Mouse (Mus musculus): ENCODE measurements around the gene Tnfrsf8. TPM values are rescaled to one million over a fixed set of nuclear protein-coding genes. Genes with fewer than 3 reads are reported as not detected.

Tnfrsf8 gene
- polyA plus RNA-seq, 1 experiment from 2014 or later, result 0.32 TPM

GRCm38 (mm10) chr4:145280966-145281365, 34.0 kb downstream of the Tnfrsf8 start:
- 91% methylated on average over 6 of the region's 6 CpGs for WGBS
- ATAC-seq (ENCODE audit: low FRiP score), result no peak
- DNase-seq (ENCODE audit: low spot score), result no peak
- H3K9me3 ChIP-seq (ENCODE audit: control insufficient read depth, low read length), result no peaks in the 10 kb centered on the region
- H3K27ac ChIP-seq (ENCODE audit: low read depth, low read length), result no peak overlapping the region
- H3K4me3 ChIP-seq (ENCODE audit: low read depth, low read length), result no peak overlapping the region
- H3K4me1 ChIP-seq (replicated peaks; ENCODE audit: control insufficient read depth, insufficient read depth, low read length), result no peaks in the 10 kb centered on the region
- no peaks in the 10 kb centered on the region for H3K27me3 ChIP-seq (ENCODE audit: control insufficient read depth, insufficient read depth, low read length)
- H3K4me2 ChIP-seq (replicated peaks; ENCODE audit: low read depth, low read length), result no peak overlapping the region
- H3K36me3 ChIP-seq (ENCODE audit: control insufficient read depth, insufficient read depth, low read length), result no peaks in the 10 kb centered on the region
- H3K9ac ChIP-seq (ENCODE audit: low read depth, low read length), result no peak overlapping the region

- H3K4me3 ChIP-seq (ENCODE audit: low read depth, low read length), result no peak overlapping the region
- ATAC-seq (ENCODE audit: low FRiP score) (no peak), DNase-seq (ENCODE audit: low spot score) (no peak)
- no peaks in the 10 kb centered on the region for H3K9me3 ChIP-seq (ENCODE audit: control insufficient read depth, low read length)
- no peak overlapping the region for H3K4me2 ChIP-seq (replicated peaks; ENCODE audit: low read depth, low read length)
- 91% methylated on average over 3 of the region's 3 CpGs for WGBS
- H3K27me3 ChIP-seq (ENCODE audit: control insufficient read depth, insufficient read depth, low read length), result no peaks in the 10 kb centered on the region
- no peak overlapping the region for H3K27ac ChIP-seq (ENCODE audit: low read depth, low read length)
- no peaks in the 10 kb centered on the region for H3K36me3 ChIP-seq (ENCODE audit: control insufficient read depth, insufficient read depth, low read length)
- H3K9ac ChIP-seq (ENCODE audit: low read depth, low read length), result no peak overlapping the region
- no peaks in the 10 kb centered on the region for H3K4me1 ChIP-seq (replicated peaks; ENCODE audit: control insufficient read depth, insufficient read depth, low read length)
Observed at GRCm38 (mm10) chr4:145278724-145279370, 36.1 kb downstream of the Tnfrsf8 start.

- no peak overlapping the region for H3K9ac ChIP-seq (ENCODE audit: low read depth, low read length)
- ATAC-seq (ENCODE audit: low FRiP score) (no peak), DNase-seq (ENCODE audit: low spot score) (no peak)
- no peak overlapping the region for H3K4me2 ChIP-seq (replicated peaks; ENCODE audit: low read depth, low read length)
- no peaks in the 10 kb centered on the region for H3K36me3 ChIP-seq (ENCODE audit: control insufficient read depth, insufficient read depth, low read length)
- H3K4me3 ChIP-seq (ENCODE audit: low read depth, low read length), result no peak overlapping the region
- no peaks in the 10 kb centered on the region for H3K9me3 ChIP-seq (ENCODE audit: control insufficient read depth, low read length)
- WGBS, result 86% methylated on average over 2 of the region's 2 CpGs
- no peaks in the 10 kb centered on the region for H3K27me3 ChIP-seq (ENCODE audit: control insufficient read depth, insufficient read depth, low read length)
- H3K27ac ChIP-seq (ENCODE audit: low read depth, low read length), result no peak overlapping the region
- no peaks in the 10 kb centered on the region for H3K4me1 ChIP-seq (replicated peaks; ENCODE audit: control insufficient read depth, insufficient read depth, low read length)
Observed at GRCm38 (mm10) chr4:145278231-145278630, 36.7 kb downstream of the Tnfrsf8 start.

GRCm38 (mm10) chr4:145276368-145277249, 38.4 kb downstream of the Tnfrsf8 start:
- ATAC-seq (ENCODE audit: low FRiP score) (no peak), DNase-seq (ENCODE audit: low spot score) (no peak)
- Histone ChIP-seq H3K4me2 (replicated peaks; ENCODE audit: low read depth, low read length) (no peak overlapping the region), H3K27me3 (ENCODE audit: control insufficient read depth, insufficient read depth, low read length) (no peaks in the 10 kb centered on the region), H3K4me1 (replicated peaks; ENCODE audit: control insufficient read depth, insufficient read depth, low read length) (no peaks in the 10 kb centered on the region), H3K4me3 (ENCODE audit: low read depth, low read length) (no peak overlapping the region), H3K36me3 (ENCODE audit: control insufficient read depth, insufficient read depth, low read length) (no peaks in the 10 kb centered on the region), H3K27ac (ENCODE audit: low read depth, low read length) (no peak overlapping the region), H3K9me3 (ENCODE audit: control insufficient read depth, low read length) (no peaks in the 10 kb centered on the region), H3K9ac (ENCODE audit: low read depth, low read length) (no peak overlapping the region)
- WGBS, result 83% methylated on average over 6 of the region's 6 CpGs

- no peaks in the 10 kb centered on the region for H3K27me3 ChIP-seq (ENCODE audit: control insufficient read depth, insufficient read depth, low read length)
- no peaks in the 10 kb centered on the region for H3K9me3 ChIP-seq (ENCODE audit: control insufficient read depth, low read length)
- H3K36me3 ChIP-seq (ENCODE audit: control insufficient read depth, insufficient read depth, low read length), result no peaks in the 10 kb centered on the region
- DNase-seq (ENCODE audit: low spot score) (no peak), ATAC-seq (ENCODE audit: low FRiP score) (no peak)
- H3K4me2 ChIP-seq (replicated peaks; ENCODE audit: low read depth, low read length), result no peak overlapping the region
- WGBS, result 94% methylated on average over 5 of the region's 5 CpGs
- no peak overlapping the region for H3K27ac ChIP-seq (ENCODE audit: low read depth, low read length)
- no peaks in the 10 kb centered on the region for H3K4me1 ChIP-seq (replicated peaks; ENCODE audit: control insufficient read depth, insufficient read depth, low read length)
- H3K9ac ChIP-seq (ENCODE audit: low read depth, low read length), result no peak overlapping the region
- H3K4me3 ChIP-seq (ENCODE audit: low read depth, low read length), result no peak overlapping the region
Observed at GRCm38 (mm10) chr4:145274887-145275286, 40.1 kb downstream of the Tnfrsf8 start.

- no peak overlapping the region for H3K4me2 ChIP-seq (replicated peaks; ENCODE audit: low read depth, low read length)
- H3K27me3 ChIP-seq (ENCODE audit: control insufficient read depth, insufficient read depth, low read length), result no peaks in the 10 kb centered on the region
- H3K9me3 ChIP-seq (ENCODE audit: control insufficient read depth, low read length), result no peaks in the 10 kb centered on the region
- H3K4me1 ChIP-seq (replicated peaks; ENCODE audit: control insufficient read depth, insufficient read depth, low read length), result no peaks in the 10 kb centered on the region
- no peak overlapping the region for H3K4me3 ChIP-seq (ENCODE audit: low read depth, low read length)
- DNase-seq (ENCODE audit: low spot score) (no peak), ATAC-seq (ENCODE audit: low FRiP score) (no peak)
- H3K36me3 ChIP-seq (ENCODE audit: control insufficient read depth, insufficient read depth, low read length), result no peaks in the 10 kb centered on the region
- H3K27ac ChIP-seq (ENCODE audit: low read depth, low read length), result no peak overlapping the region
- 91% methylated on average over 5 of the region's 5 CpGs for WGBS
- no peak overlapping the region for H3K9ac ChIP-seq (ENCODE audit: low read depth, low read length)
Observed at GRCm38 (mm10) chr4:145273923-145274322, 41.0 kb downstream of the Tnfrsf8 start.

- Histone ChIP-seq H3K9ac (ENCODE audit: low read depth, low read length) (no peak overlapping the region), H3K4me2 (replicated peaks; ENCODE audit: low read depth, low read length) (no peak overlapping the region), H3K4me1 (replicated peaks; ENCODE audit: control insufficient read depth, insufficient read depth, low read length) (no peaks in the 10 kb centered on the region), H3K4me3 (ENCODE audit: low read depth, low read length) (no peak overlapping the region), H3K27me3 (ENCODE audit: control insufficient read depth, insufficient read depth, low read length) (no peaks in the 10 kb centered on the region), H3K27ac (ENCODE audit: low read depth, low read length) (no peak overlapping the region), H3K36me3 (ENCODE audit: control insufficient read depth, insufficient read depth, low read length) (no peaks in the 10 kb centered on the region), H3K9me3 (ENCODE audit: control insufficient read depth, low read length) (no peaks in the 10 kb centered on the region)
- 89% methylated on average over 1 of the region's 1 CpGs for WGBS
- no peak for DNase-seq (ENCODE audit: low spot score)
- no peak for ATAC-seq (ENCODE audit: low FRiP score)
Observed at GRCm38 (mm10) chr4:145272763-145273162, 42.2 kb downstream of the Tnfrsf8 start.

- no peaks in the 10 kb centered on the region for H3K4me1 ChIP-seq (replicated peaks; ENCODE audit: control insufficient read depth, insufficient read depth, low read length)
- 75% methylated on average over 4 of the region's 4 CpGs for WGBS
- DNase-seq (ENCODE audit: low spot score) (no peak), ATAC-seq (ENCODE audit: low FRiP score) (no peak)
- H3K4me3 ChIP-seq (ENCODE audit: low read depth, low read length), result no peak overlapping the region
- H3K27me3 ChIP-seq (ENCODE audit: control insufficient read depth, insufficient read depth, low read length), result no peaks in the 10 kb centered on the region
- H3K36me3 ChIP-seq (ENCODE audit: control insufficient read depth, insufficient read depth, low read length), result no peaks in the 10 kb centered on the region
- no peak overlapping the region for H3K4me2 ChIP-seq (replicated peaks; ENCODE audit: low read depth, low read length)
- H3K9ac ChIP-seq (ENCODE audit: low read depth, low read length), result no peak overlapping the region
- H3K9me3 ChIP-seq (ENCODE audit: control insufficient read depth, low read length), result no peaks in the 10 kb centered on the region
- H3K27ac ChIP-seq (ENCODE audit: low read depth, low read length), result no peak overlapping the region
Observed at GRCm38 (mm10) chr4:145271634-145272033, 43.3 kb downstream of the Tnfrsf8 start.

GRCm38 (mm10) chr4:145270136-145270535, 44.8 kb downstream of the Tnfrsf8 start:
- no peaks in the 10 kb centered on the region for H3K4me1 ChIP-seq (replicated peaks; ENCODE audit: control insufficient read depth, insufficient read depth, low read length)
- no peak for ATAC-seq (ENCODE audit: low FRiP score)
- no peak overlapping the region for H3K9ac ChIP-seq (ENCODE audit: low read depth, low read length)
- H3K27ac ChIP-seq (ENCODE audit: low read depth, low read length), result no peak overlapping the region
- no peak overlapping the region for H3K4me3 ChIP-seq (ENCODE audit: low read depth, low read length)
- H3K27me3 ChIP-seq (ENCODE audit: control insufficient read depth, insufficient read depth, low read length), result no peaks in the 10 kb centered on the region
- 93% methylated on average over 5 of the region's 5 CpGs for WGBS
- H3K36me3 ChIP-seq (ENCODE audit: control insufficient read depth, insufficient read depth, low read length), result no peaks in the 10 kb centered on the region
- DNase-seq (ENCODE audit: low spot score), result no peak
- no peaks in the 10 kb centered on the region for H3K9me3 ChIP-seq (ENCODE audit: control insufficient read depth, low read length)
- no peak overlapping the region for H3K4me2 ChIP-seq (replicated peaks; ENCODE audit: low read depth, low read length)

Data from hindbrain, embryonic 11.5 days (tissue).